Mouse (Mus musculus) cerebellum, postnatal 36 days (tissue): ENCODE results near the gene Psmb7.
A peak's percentile ranks its signal among the peaks of the same experiment; 100 is the strongest.

ENCODE experiments used
- DNase-seq, 2 experiments: peaks; one replicate each; pipeline ENCODE4 v3.0.0; 2021 to 2022; ENCODE audit warnings: mixed read lengths in 2 of 2

Psmb7 gene

GRCm38 (mm10) chr2:38542366-38542765 is 101.5 kb downstream of the Psmb7 start:
- no peak for DNase-seq

- DNase-seq, result peak in 1 of 2 experiments; percentile 17
These were observed 102.3 kb downstream of the Psmb7 start for GRCm38 (mm10) chr2:38541570-38541969.

DNA sequence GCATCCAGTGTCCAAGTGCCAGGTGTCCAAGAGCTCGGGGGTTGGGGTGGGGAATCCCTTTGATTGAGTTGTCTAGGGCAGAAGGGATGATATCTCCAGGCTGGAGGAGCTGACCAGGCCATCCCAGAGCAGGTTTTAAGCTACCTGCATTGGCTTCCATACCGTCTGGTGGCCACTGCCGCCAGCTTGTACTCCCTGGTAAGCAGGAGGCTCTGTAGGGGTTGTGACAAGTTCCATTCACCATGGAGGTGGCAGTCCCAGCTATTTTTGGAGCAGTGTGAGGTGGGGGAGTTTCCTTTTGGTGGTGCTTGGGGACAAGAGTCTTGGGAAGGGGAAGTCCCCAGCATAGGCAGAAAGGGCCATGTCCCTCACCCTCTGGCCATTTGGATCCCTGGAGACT is 102.8 kb downstream of the Psmb7 start:
- DNase-seq, result peak; percentile 41 to 53

DNA sequence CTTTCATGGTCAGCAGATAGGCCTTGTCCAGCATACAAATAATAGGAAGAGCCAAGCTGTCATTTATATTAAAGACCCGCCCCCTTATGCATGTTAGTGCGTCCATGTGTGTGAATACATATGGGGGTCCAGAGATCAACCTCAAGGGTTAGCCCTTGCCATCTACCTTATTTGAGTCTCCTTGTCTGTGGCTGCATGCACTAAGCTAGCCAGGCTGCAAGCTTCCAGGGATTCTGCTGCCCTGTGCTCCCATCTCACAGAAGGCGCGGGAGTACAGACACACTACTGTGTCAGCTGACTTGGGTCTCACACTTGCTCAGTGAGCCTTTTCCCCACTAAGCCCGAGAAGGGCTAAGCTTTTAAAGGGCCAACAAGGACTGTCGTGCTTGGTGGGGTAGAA is 103.2 kb downstream of the Psmb7 start:
- DNase-seq, result peak in 1 of 2 experiments; percentile 38

DNA sequence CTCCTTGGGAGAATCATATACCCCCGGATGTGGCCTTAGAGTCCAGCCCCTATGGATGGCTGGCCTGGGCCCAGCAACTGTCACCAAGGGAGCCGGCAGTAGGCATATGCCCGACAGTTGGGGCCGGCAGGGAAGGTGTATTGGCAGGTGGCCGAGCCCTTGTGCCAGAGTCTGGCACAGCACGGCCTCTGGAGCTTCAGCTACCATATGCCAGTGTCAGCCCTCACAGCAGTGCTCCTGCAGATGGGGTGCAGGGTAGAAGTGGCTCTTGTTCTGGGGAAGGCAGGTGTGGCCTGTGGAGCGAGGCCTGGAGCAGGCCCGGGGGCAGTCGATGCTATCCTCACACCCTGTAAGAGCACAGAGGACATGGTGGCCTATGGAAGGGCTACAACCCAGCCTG is 104.2 kb downstream of the Psmb7 start:
- DNase-seq, result peak; percentile 95
